Mouse (Mus musculus): Measurements from ENCODE around the gene Apba1.

The Apba1 gene

GRCm38 (mm10) chr19:23946026-23946685, 187.5 kb downstream of the Apba1 start:
- no peak for DNase-seq

DNA sequence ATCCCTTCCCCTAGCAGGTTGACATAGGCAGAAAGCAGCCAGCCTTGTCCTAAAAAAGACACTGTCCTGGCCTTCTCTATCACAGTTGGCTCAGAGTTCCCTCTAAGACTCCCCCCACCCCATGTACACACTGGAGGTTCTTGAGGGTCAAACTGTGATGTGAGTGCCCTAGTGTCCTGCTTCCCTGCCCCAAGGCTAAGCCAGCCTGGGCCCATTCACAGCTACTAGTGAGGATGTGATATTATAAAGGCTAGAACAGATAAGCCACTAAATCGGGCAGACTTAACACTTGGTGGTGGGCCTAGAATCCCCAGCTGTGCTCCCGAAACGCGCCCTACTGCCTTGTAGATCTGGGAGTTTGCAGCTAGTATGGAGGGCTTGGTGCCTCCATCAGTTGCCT, 188.1 kb downstream of the Apba1 start:
- no peak for DNase-seq

DNA sequence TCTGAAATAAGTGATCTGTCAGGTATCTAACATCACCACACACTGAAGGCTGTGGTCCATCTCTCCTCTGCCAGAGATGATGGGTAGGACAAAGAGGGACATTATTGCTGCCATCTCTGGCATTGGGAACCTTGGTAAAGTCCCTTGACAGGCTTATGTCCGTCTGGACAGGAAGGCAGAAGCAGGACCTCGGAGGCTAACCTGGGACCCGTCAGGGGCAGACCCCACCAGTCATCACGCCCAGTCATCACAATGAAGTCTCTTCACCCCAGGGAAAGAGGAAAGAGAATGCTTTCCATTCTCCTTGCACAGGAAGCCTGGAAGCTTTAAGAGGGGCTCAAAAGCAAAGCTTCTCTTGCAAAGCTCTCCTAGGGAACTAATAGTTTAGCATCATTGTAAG, 189.2 kb downstream of the Apba1 start:
- no peak for DNase-seq

DNA sequence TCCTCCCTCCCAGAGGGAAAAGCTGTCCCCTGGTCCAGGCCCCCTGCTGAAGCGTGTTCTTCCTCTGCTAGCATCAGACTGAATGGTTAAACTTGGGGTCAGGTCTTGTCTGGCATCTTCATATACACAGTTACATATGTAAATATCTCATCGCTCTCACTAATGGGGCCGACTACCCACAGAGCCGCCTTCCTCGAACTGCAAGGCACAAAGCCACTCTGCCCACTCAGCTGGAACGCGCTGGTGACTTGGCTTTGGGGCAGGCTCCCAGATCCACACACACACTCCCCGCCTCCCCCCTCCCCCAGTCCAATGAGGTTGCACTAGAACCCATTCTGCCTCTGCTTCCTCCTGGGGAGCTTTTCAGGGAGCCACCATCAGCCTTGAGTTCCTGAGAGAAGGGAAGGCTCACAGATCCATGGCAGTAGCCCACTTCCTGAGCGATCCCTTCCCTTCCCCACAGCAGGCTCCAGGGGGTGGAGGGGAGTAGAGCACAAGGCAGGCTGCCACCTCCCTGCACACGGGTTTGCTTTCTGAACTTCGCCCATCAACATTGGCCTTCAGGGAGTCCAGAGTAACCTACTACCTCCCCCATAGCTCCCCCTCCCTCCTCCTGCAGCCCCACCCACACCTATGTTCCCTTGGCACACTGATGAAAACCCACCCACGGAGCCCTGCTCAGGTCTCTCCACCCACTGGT, 189.8 kb downstream of the Apba1 start:
- DNase-seq: no peak

DNA sequence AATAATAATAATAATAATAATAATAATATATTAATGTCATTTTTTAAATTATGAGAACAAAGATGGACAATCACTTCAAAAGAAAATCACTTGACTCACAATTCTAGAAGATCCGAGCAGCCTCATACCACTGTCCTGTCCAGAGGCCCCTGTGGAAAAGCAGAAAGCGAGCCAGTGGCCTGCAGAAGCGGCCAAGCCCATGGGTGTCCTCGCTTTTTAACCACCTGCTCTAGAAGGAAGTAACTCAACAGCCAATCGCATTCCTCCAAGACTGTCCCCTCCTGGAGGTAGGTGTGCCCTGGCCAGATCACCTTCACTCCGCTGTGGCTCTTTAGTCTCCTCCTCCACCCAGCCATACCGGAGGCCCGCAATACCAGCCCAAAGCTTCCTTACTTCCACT, 196.8 kb downstream of the Apba1 start:
- no peak for DNase-seq

DNA sequence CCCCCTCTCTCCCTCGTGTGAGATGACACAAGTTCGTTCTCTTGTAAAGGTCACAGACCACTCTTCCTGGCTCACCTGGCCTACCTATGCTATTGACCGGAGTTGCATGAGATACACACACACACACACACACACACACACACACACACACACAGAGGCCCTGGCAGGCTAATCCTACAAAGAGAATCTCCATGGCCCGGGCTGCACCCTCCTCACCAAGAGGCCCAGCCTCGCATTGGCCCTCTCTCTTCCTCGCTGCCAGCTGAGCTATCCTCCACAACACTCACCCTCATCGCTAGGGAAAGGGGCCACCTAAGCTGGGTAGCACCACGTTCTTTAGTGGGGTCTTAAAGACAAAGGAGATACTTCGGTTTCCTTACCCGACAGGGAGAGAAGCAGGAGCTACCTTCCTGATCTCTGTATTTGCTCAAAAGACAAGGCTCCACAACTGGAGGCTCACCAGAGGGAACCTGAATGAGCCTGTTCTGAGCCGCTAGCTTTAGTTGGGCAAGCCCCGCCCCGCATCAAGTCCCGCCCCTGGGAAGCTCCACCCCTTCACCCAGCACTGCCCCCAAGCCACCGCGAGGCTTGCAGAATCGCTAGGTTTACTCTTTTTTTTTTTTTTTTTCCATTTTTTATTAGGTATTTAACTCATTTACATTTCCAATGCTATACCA, 197.8 kb downstream of the Apba1 start:
- no peak for DNase-seq

DNA sequence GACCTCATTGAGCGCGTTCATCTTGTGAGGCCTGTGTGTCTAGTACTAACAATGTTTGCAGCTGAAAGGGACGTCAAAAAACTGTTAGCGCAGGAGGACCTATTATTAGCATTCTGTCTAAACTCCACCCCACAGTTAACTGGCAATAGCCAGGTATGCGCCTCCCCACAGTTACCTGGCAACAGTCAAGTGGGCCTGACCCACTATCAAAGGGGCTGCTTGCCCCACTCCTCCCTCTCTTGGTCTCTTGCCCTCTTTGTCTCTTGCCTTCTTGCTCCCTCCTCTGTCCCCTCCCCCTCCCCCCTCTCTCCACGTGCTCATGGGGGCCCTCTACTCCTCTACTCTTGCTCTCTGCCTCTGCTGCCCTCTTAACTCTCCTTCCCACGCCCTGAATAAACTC, 198.9 kb downstream of the Apba1 start:
- DNase-seq: no peak

GRCm38 (mm10) chr19:23958925-23959324, 200.2 kb downstream of the Apba1 start:
- DNase-seq: no peak

GRCm38 (mm10) chr19:23959870-23960269, 201.2 kb downstream of the Apba1 start:
- no peak for DNase-seq

- DNase-seq: no peak
These were observed 201.6 kb downstream of the Apba1 start for GRCm38 (mm10) chr19:23960275-23960674.

DNA sequence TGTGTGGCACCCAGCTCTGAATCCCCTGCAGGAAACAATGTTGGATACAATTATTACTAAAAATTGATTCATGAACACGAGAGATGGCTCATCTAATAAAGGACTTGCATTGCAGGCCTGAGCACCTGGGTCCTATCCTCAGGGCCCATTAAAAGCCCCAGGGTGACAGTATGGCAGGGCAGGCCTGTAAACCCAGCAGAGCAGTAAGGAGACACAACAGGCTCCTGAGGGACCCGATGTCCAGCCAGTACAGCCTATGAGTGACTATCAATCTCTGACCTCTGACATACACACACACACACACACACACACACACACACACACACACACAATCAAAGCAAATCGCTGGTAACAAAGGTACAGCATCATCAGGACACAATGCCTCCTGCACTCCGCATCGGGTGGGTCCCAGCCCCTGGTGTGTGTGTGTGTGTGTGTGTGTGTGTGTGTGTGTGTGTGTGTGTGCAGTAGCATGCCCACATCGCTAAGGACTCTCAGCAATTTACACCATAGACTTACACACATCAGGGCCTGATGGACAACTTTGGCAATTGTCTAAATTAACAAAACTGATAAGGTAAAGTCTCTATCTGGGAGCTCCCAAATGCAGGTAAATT, 202.3 kb downstream of the Apba1 start:
- no peak for DNase-seq

GRCm38 (mm10) chr19:23961516-23961915, 202.8 kb downstream of the Apba1 start:
- DNase-seq: peak; percentile 77

GRCm38 (mm10) chr19:23964401-23964910, 205.8 kb downstream of the Apba1 start:
- no peak for DNase-seq

GRCm38 (mm10) chr19:23966376-23966775, 207.7 kb downstream of the Apba1 start:
- no peak for DNase-seq

DNA sequence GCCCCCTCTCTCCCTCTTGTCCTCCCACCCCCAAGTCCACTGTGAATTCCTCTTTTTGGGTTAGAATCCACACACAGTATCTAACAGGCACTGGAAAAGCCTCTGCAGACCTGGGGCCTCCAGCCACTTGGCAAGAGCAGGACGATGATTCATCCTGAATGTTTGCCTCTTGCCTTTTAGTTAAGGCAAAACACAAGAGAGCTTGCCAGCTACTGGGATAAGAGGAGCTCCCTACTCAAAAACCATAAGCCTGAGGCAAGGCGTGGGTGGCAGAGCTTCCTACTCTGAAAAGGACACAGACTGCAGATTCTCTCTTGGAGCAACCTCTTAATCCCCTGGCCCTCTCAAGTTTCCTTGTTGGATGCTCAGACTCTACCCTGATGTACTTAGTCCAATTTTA, 208.5 kb downstream of the Apba1 start:
- peak; percentile 39 for DNase-seq

DNA sequence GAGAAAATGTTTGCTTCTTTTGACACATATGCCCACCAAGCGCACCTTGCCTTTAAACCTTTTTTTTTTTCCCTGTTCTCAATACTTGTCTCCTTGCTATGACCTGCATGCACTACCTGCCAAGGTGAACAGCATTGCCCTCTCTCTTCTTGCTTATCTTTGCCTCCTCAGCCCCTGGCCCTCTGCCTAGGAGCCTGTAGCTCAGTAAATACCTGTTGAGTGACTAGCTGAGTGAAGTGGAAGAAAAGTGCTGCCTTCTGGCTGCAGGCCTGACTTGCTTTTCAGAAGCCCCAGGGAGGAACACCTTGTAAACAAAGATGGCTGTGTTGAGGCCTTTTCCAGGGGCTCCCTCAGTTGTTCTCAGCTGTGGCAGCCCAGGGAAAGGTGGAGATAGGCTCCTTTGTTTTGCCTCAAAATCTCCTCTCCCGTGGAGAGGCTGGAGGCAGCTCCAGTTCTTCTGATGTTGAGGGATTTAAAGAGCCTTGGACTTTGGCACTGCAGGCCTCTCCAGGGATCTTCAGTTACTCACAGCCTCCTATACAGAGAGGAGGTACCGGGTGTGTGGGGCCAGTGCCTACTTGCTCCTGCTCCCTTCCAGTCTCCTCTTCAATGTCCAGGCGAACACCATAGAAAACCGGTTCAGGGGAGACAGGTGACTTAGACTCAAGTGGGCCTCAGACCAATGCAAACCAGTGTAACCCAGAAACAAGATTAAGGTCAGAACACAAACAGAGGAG, 209.6 kb downstream of the Apba1 start:
- DNase-seq: no peak

DNA sequence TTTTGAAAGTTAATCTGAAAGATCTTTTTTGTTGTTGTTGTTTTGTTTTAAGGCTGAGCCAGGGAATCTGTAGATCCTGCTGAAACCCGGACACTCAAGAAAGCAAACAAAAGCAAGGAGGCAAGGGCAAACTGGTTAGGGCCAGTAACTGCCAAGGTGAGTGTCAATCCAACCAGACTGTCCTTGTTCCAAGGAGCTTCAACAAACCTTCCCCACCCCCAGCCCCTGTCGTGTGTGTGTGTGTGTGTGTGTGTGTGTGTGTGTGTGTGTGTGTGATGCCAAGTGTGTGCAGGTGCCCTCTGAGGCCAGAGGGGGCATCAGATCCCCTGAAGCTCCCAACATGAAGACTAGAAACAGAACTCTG, 210.2 kb downstream of the Apba1 start:
- no peak for DNase-seq

GRCm38 (mm10) chr19:23970374-23970773, 211.7 kb downstream of the Apba1 start:
- DNase-seq: no peak

DNA sequence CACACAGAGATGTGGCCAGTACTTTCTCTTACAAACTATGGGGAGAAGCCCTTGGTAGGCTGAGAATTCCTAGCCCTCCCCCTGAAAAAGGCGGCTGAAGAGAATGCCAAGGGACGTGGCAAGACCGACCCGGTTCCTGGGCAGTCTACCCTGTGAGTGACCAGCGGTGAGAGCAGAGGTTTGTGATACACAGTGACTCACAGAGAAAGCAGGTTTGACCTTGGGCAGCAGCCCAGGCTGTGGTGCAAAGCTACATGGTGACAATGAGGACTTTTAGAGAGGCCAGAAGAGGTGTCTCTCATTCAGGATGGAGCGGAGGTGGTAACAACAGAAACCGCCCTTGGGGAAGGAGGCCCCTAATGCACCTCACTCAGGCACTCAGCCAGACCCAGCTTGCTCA, 212.7 kb downstream of the Apba1 start:
- no peak for DNase-seq

DNA sequence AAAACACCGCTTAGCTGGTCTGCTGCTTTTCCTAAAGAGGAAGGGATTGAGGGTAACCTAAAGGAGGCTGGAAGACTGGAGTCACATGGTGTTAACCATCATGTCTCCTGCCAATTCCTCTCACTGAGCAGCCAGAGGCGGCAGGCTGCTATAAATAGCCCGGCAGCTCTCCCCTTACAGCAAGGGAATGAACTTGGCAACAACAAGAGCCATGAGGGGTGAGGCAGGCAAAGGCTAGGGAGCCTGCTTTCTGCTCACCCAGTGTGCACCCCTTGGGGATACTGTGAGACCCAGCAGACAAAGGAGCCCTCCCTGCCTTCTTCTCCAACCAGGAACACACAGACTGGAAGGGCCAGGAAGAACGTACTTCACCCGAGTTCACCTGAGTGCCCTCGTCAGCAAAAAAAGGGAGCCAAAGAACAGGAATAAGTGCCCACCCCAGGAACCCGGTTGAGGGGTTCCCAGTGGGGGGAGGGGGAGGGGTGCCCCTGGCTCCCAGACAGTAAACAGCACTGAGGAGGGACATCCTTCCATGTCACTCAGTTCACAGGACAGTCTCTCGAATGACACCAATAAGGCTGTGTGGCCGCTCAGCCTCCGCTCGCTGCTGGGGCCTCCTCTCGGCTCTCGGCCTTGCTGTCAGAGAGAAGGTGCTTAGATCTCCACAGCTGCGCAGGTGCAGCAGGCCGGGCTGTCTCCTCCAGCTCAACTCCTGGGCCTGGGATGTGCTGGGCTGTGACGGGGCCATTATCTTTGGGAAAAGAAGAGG, 214.4 kb downstream of the Apba1 start:
- peak; percentile 33 for DNase-seq

- DNase-seq: no peak
These were observed 219.3 kb downstream of the Apba1 start for GRCm38 (mm10) chr19:23977901-23978443.

GRCm38 (mm10) chr19:23980598-23980997, 221.9 kb downstream of the Apba1 start:
- no peak for DNase-seq

Measured in cerebellum, adult 11 months (tissue).